Mouse (Mus musculus) subcutaneous adipose tissue, adult 2 months (tissue): ENCODE measurements around the gene Slc25a19. TPM values are rescaled to one million over a fixed set of nuclear protein-coding genes. Genes with fewer than 3 reads are reported as not detected.

Experiments
- polyA plus RNA-seq: library from polyadenylated mRNA; depleted of rRNA; stranded (reverse); fragments of >200 nt; gene quantifications from 2 replicates; pipeline ENCODE4 v1.2.3, GENCODE M21; 2012; ENCODE audit warnings: low replicate concordance; rRNA removed

Slc25a19 gene
- 129 and 302 TPM in 2 replicates for polyA plus RNA-seq

GRCm38 (mm10) chr11:115627705-115628464 is at the start of gene Slc25a19:
Gene Slc25a19 (minus strand): TSS chr11:115628295.

GRCm38 (mm10) chr11:115612410-115613137 is 15.5 kb downstream of the Slc25a19 start, which contains the start of gene Mif4gd:
Gene Mif4gd (minus strand): TSS chr11:115612969.

GRCm38 (mm10) chr11:115603476-115604303 is 24.4 kb downstream of the Slc25a19 start, which contains the start of the genes Mrps7 and Gga3:
Gene Mrps7 (plus strand): TSS chr11:115603925.
Gene Gga3 (minus strand): TSS chr11:115604051.

Other genes starting within 250 kb of the Slc25a19 start
- 16.6 and 43.4 TPM in 2 replicates for gene Cdr2l, start 246.4 kb downstream of the Slc25a19 start, polyA plus RNA-seq
- 79.4 and 110 TPM in 2 replicates for gene Mrpl58, start 224.5 kb downstream of the Slc25a19 start, polyA plus RNA-seq
- gene Atp5h, start 208.3 kb downstream of the Slc25a19 start, polyA plus RNA-seq: 141 and 187 TPM in 2 replicates
- 39.0 and 44.5 TPM in 2 replicates for gene Kctd2, start 208.2 kb downstream of the Slc25a19 start, polyA plus RNA-seq
- 0.09 and 0.72 TPM in 2 replicates for gene Trim80, start 187.8 kb downstream of the Slc25a19 start, polyA plus RNA-seq
- 0.06 and 0.07 TPM in 2 replicates for gene Slc16a5, start 165.8 kb downstream of the Slc25a19 start, polyA plus RNA-seq
- gene Armc7, start 152.6 kb downstream of the Slc25a19 start, polyA plus RNA-seq: 6.1 and 10.5 TPM in 2 replicates
- gene Nt5c, start 136.4 kb downstream of the Slc25a19 start, polyA plus RNA-seq: 56.8 and 74.4 TPM in 2 replicates
- 150 and 187 TPM in 2 replicates for gene Jpt1, start 113.9 kb downstream of the Slc25a19 start, polyA plus RNA-seq
- gene Sumo2, start 92.0 kb downstream of the Slc25a19 start, polyA plus RNA-seq: 69.6 and 81.1 TPM in 2 replicates
- gene Nup85, start 63.9 kb downstream of the Slc25a19 start, polyA plus RNA-seq: 38.8 and 75.0 TPM in 2 replicates
- 39.6 and 50.1 TPM in 2 replicates for gene Mrps7, start 24.4 kb downstream of the Slc25a19 start, polyA plus RNA-seq
- gene Gga3, start 24.2 kb downstream of the Slc25a19 start, polyA plus RNA-seq: 20.5 and 33.9 TPM in 2 replicates
- gene Mif4gd, start 15.3 kb downstream of the Slc25a19 start, polyA plus RNA-seq: 113 and 166 TPM in 2 replicates
- 40.9 and 45.7 TPM in 2 replicates for gene Grb2, start 80.3 kb upstream of the Slc25a19 start, polyA plus RNA-seq
- 52.5 and 77.3 TPM in 2 replicates for gene Tmem94, start 137.1 kb upstream of the Slc25a19 start, polyA plus RNA-seq
- gene Caskin2, start 185.3 kb upstream of the Slc25a19 start, polyA plus RNA-seq: 39.5 and 48.4 TPM in 2 replicates
- 21.7 and 39.4 TPM in 2 replicates for gene Tsen54, start 186.4 kb upstream of the Slc25a19 start, polyA plus RNA-seq
- 16.3 and 41.0 TPM in 2 replicates for gene Llgl2, start 195.8 kb upstream of the Slc25a19 start, polyA plus RNA-seq
- 0.13 and 0.39 TPM in 2 replicates for gene Myo15b, start 230.1 kb upstream of the Slc25a19 start, polyA plus RNA-seq